Mouse (Mus musculus) urinary bladder, adult 2 months (tissue): ENCODE data around the gene Myrip. TPM values are rescaled to one million over a fixed set of nuclear protein-coding genes. Genes with fewer than 3 reads are reported as not detected.
"Not testable (repeated sequence)": the region's sequence is repeated elsewhere in the genome, so short reads cannot be mapped to it uniquely, and the experiment has no call there.

ENCODE experiments used
- DNase-seq: peaks from one replicate; pipeline ENCODE4 v3.0.0; 2022; ENCODE audit warnings: low spot score
- polyA plus RNA-seq: library from polyadenylated mRNA; depleted of rRNA; stranded (reverse); fragments of >200 nt; gene quantifications from 2 replicates; pipeline ENCODE4 v1.2.3, GENCODE M21; 2012

Gene Myrip
- polyA plus RNA-seq, 1 experiment: 2.0 TPM

DNA sequence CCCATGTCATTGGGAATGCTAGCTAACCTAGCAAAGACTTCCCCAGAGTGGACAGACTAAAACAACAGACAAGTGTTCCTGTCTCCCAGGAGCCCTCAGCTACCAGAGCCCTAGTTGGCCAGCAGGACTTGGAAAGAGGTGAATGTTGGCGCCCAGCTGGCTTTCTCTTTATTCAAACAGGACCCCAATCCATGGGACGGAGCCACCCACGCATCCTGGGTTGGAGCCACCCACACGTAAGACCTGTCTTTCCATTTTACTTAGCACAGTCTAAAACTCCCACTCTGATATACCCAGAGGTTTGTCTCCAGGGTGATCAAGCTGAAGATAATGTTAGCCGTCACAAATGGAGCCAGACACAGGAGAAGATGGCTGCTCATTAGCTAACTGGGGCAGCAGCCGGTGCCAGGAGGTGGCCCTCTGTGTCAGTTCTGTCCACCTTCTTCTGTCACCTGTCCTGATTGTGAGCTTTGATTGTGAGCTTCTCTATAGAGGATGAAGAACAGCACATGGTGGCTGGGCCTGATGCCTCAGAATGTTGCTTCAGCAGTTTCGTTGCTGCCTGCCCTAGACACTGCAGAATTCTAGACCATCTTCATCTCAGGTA, 95.4 kb downstream of the Myrip start:
- no peak for DNase-seq

GRCm38 (mm10) chr9:120398289-120398688, 97.0 kb downstream of the Myrip start:
- DNase-seq: no peak

- not testable (repeated sequence) for DNase-seq
Observed at GRCm38 (mm10) chr9:120399537-120399936, 98.2 kb downstream of the Myrip start.

GRCm38 (mm10) chr9:120402368-120402767, 101.1 kb downstream of the Myrip start:
- no peak for DNase-seq

DNA sequence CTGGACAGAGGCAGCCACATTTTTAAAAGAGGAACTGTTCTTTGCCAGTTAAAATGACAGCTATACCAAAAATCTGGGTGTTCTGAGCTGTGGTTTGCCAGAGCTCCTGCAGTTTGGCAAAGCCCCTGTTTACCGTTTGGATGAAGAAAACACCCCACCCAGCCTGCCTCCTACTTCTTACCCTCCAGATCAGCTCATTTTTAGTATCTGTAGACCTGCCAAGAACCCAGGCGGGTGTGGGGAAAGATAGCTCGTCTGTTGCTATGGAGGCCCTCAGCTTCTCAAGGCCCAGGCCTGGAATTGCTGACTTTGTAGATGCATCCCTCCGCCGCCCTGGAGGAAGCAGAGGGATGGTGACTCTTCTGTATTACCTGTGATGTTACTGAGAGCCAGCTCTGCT, 102.3 kb downstream of the Myrip start:
- DNase-seq: no peak

GRCm38 (mm10) chr9:120409663-120410181, 108.4 kb downstream of the Myrip start:
- no peak for DNase-seq

GRCm38 (mm10) chr9:120410421-120410820, 109.1 kb downstream of the Myrip start:
- no peak for DNase-seq

DNA sequence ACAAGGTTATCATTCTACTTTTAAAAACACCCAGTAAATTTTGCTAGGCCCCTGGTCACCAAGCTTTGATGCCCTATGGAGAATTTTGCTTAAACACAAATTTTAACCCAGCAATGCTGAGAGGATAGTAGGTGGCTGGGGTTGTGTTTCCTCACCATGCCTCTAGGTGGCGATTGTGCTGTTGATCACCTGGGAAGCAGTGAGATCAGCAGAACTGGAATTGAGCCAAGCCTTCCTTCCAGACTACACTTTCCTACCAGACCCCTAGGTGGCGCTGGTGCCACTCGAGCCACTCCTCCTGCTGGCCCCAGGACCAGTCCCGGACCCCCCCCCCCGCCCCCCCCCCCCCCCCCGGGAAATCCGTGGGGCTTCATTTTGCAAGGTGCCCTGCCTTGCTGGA, 114.2 kb downstream of the Myrip start:
- DNase-seq: peak; percentile 37

GRCm38 (mm10) chr9:120416151-120416550, 114.8 kb downstream of the Myrip start:
- DNase-seq: no peak

- no peak for DNase-seq
Observed at GRCm38 (mm10) chr9:120416729-120417128, 115.4 kb downstream of the Myrip start.

DNA sequence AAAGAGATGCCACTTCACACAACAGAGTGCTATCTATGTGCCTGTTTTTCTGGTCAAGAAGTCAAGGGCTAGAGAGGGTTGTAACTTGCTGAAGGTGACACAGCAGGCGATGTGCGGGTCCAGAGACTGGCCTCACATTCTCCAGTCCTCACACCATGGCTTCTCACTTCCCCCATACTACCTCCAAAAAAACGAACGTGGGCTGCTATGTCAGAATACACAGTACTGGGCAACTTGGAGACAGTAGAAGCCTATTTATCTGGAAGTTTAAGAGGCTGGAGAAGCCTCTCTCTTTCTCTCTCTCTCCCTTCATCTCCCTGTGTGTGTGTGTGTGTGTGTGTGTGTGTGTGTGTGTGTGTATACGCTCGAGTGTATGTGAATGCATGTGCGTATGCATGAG, 117.3 kb downstream of the Myrip start:
- DNase-seq: no peak

DNA sequence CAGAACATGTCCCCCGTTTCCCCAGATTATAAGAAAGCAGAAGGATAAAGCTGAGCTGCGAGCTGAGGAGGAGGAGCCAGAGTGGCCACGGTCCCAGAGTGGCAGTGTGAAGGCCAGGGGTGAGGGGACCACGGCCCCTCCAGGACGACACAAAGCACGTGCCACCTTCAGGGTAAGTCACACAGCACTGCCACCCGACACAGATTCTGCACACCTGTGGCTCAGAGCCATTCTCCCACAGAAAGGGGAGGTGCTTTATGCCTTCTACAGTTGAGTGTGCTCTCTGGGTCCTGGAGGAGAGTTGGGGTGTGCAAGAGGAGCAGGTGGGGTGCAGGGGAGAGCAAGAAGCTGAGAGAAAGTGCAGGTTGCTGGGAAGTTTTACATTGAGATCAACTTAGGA, 123.3 kb downstream of the Myrip start:
- DNase-seq: no peak

DNA sequence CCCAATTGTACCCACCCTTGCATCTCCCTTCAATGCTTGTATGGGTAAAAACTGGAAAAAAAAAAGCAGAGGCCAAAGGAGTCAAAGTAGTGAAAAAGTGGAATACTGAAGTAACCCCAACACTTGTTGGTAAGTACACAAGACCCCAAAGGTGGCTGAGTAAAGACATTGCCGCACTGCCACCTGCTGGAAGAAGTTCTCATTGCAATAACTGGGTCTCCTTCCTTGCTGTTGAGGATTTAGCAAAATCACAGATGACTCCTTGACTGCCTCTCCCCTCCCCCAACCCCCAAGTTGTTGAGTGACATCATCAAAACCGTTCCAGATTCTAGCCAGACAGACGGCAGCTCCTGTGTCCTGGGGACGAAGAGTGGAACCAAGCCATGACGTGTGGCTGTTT, 124.5 kb downstream of the Myrip start:
- no peak for DNase-seq

- no peak for DNase-seq
Observed at GRCm38 (mm10) chr9:120428181-120428580, 126.9 kb downstream of the Myrip start.

DNA sequence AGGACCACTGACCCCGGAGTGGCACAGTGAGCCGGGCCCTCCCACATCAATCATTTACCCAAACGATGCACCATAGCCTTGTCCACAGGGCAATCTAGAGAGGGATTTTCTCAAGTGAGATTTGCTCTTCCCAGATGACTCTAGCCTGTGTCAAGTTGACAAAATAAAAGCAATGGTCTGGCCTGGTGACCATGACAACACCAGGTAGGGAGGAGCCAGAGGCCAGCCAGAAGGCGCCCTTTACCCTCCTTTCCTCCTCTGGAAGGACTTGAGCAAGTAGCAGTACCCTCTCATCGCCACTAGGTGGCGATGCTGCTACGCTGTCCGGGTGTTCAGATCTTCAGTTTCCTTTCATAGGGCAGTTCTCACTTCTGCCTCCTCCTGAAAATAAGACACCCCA, 132.4 kb downstream of the Myrip start:
- DNase-seq: peak; percentile 33

GRCm38 (mm10) chr9:120435841-120436240, 134.5 kb downstream of the Myrip start:
- no peak for DNase-seq

DNA sequence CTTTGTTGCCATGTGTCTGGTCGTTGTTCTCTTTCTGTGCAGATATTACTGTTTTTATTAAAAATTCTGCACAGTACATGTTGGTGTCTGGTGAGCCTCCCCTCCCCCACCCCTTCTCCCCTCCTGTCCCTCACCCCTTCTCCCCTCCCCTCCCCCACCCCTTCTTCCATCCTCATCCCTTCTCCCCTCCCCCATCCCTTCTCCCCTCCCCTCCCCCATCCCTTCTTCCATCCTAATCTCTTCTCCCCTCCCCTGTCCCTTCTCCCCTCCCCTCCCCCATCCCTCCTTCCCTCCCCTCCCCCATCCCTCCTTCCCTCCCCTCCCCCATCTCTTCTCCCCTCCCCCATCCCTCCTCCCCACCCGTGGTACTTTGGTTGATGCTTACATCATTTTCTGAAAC, 135.5 kb downstream of the Myrip start:
- no peak for DNase-seq

GRCm38 (mm10) chr9:120437266-120437876, 136.1 kb downstream of the Myrip start:
- DNase-seq: no peak

DNA sequence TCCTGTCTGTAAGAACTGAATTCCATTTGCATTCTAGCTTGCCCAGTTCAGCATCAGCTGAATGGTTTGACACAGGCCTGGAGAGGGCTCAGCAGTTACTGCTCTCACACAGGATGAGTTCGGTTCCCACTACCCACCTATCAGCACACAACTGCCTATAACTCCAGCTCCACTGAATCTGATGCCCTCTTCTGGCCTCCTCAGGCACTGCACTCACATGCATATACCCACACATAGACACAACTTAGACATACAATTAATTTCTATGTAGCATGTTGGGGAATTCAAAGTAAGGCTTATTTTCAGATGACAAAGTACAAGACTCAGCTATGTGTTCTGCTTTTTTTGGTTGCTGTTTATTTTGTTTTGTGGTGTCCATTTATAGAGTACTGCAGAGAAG, 137.0 kb downstream of the Myrip start:
- DNase-seq: no peak

DNA sequence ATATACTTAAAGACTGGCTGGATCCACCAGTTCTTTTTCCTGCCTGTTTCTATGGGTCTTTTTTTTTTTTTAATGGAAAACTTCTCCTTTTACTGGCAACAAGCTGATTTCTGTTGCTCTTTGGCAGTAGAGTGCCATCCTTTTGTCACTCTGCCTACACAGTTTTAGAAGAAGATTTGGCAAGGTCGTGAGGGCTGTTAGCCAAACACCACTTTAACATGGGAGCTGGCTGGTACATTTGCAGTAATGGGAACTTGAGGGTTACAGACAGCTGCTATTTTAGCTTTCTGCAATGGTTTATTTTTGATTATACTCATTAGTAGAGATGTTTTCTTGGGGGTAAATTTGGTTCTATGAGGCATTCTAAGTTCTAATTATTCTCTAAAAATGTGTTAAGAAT, 137.5 kb downstream of the Myrip start:
- DNase-seq: no peak

DNA sequence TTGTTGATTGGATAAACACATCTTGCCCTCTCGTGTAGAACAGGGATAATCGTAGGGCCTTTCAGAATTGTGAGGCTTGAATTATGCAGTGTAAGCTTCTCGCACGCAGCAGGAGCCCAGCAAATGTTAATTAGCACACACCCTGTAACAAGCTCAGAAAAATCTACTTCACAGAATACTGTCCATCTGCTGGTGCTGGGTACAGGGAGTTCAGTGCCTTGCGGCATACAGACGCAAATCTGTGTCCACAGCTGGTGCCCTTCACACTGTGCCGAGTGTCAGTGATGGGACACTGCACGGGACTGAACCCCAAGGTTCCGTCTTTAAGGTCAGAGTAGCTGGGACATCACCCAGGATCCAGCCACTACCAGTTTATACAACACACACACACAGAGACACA, 143.3 kb downstream of the Myrip start:
- DNase-seq: no peak

DNA sequence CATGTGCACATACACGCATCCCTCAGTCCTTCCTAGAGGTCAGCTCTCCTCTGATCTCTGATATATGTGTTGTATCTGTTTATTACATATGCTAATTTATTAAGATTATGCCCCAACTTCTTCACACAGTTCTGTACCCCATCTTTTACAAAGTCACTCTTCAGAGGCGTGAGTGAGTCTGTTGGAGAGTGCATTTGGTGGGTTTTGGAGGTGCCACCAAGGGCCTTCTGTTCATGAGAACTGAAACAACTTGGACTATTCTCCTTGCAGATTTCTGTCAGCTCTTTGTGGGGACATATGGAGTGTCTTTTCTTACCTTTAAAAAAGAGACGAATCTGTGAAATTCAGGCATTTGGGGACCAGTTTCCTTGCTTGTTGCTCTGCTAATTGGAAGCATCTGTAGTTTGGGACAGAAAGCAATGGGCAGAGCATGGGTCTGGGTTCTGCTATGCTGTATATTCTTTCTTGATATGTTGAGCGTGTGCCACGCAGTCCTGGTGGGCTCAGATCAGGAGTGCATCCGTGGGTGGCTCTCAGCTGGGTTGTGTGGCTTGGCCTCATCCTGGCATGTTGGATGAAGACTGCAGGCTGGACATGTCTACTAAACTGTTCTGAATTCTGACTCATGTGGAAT, 148.5 kb downstream of the Myrip start:
- no peak for DNase-seq
